2 mouse cellular contexts compared by ENCODE assay signal in genomic region chr9:40836681-40837080, GRCm38 (mm10).
TF ChIP-seq lines count a peak whose summit lies in the region.

No protein-coding gene starts in this region.

TF ChIP-seq in CH12.LX, 34 proteins besides CTCF, POLR2A, EP300 and RAD21:
- TF ChIP-seq SMC3 (IDR thresholded peaks at IDR 0.05; ENCODE audit: low read depth, low read length) (peak; percentile 4; the same call in 1 of the 2 replicates), RCOR1 (conservative IDR thresholded peaks at IDR 0.05; ENCODE audit: low read depth, low read length) (no peak)

TF ChIP-seq in ES-E14, 5 proteins besides CTCF, POLR2A, EP300 and RAD21 (continued from another document):
- TF ChIP-seq HCFC1 (IDR thresholded peaks at IDR 0.05; ENCODE audit: borderline replicate concordance, insufficient read depth, low read length): no peak
- TF ChIP-seq ZC3H11A (IDR thresholded peaks at IDR 0.05; ENCODE audit: borderline replicate concordance, low read depth, low read length): peak; percentile 68; the same call in 1 of the 2 replicates
- TF ChIP-seq MAFK (IDR thresholded peaks at IDR 0.05; ENCODE audit: insufficient read depth, low read depth, low read length): no peak
